Mouse (Mus musculus): ENCODE data around the gene Prkca. TPM values are rescaled to one million over a fixed set of nuclear protein-coding genes. Genes with fewer than 3 reads are reported as not detected.
A peak's percentile ranks its signal among the peaks of the same experiment; 100 is the strongest.

Prkca gene
- polyA plus RNA-seq, 1 experiment = 2.8 TPM

DNA sequence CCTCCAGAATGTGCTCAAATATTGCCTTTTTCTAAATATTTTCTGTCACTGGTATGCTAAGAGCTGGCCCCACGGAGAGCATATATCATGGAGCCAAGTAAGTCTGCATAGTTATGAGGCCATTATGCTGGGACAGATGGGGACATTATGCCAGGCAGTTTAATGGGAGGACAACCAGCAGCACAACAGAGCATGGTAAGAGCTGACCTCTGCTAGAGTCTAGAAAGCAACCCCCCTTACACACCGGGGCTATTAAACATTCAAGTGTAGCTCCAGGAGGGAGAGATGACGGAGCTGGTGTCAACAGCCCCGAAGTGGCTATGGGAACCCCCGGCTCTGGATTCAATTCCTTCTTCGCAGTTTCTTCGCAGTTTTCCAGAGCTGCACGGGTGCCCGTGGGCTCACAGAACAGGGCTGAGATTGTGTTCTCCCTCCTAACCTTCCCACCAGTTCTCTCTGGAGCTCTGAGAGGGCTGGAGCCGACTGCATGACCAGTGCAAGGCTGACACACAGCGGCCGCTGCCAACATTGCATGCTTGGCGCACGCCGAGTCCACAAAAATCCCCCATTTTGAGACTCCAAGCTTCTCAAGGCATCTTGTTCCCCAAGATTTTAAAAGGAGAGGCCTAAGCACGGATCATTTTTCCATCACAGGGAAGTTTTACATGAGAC lies 361.4 kb downstream of the Prkca start:
- Histone ChIP-seq H3K27me3 (ENCODE audit: control insufficient read depth, insufficient read depth, low read length, poor library complexity, severe bottlenecking) (no peaks in the 10 kb centered on the region), H3K27ac (ENCODE audit: insufficient read depth, low read length) (no peak overlapping the region), H3K9ac (ENCODE audit: low read depth, poor library complexity, severe bottlenecking) (no peak overlapping the region), H3K4me1 (ENCODE audit: control insufficient read depth, insufficient read depth, low read length) (no peaks in the 10 kb centered on the region), H3K4me3 (ENCODE audit: low read depth, low read length) (no peak overlapping the region), H3K9me3 (replicated peaks; ENCODE audit: control insufficient read depth, insufficient read depth, low read length, poor library complexity, severe bottlenecking) (no peaks in the 10 kb centered on the region), H3K36me3 (ENCODE audit: control insufficient read depth, insufficient read depth, low read length, poor library complexity, severe bottlenecking) (no peaks in the 10 kb centered on the region)
- TF ChIP-seq CTCF (IDR thresholded peaks at IDR 0.05; ENCODE audit: low read depth, low read length) (peak; percentile 83), EP300 (IDR thresholded peaks at IDR 0.05; ENCODE audit: insufficient read depth, low read depth, low read length) (no peak)

GRCm38 (mm10) chr11:107979497-107980174 lies 364.1 kb downstream of the Prkca start:
- Histone ChIP-seq H3K27ac (ENCODE audit: insufficient read depth, low read length) (no peak overlapping the region), H3K4me3 (ENCODE audit: low read depth, low read length) (no peak overlapping the region), H3K36me3 (ENCODE audit: control insufficient read depth, insufficient read depth, low read length, poor library complexity, severe bottlenecking) (no peaks in the 10 kb centered on the region), H3K9me3 (replicated peaks; ENCODE audit: control insufficient read depth, insufficient read depth, low read length, poor library complexity, severe bottlenecking) (no peaks in the 10 kb centered on the region), H3K27me3 (ENCODE audit: control insufficient read depth, insufficient read depth, low read length, poor library complexity, severe bottlenecking) (no peaks in the 10 kb centered on the region), H3K9ac (ENCODE audit: low read depth, poor library complexity, severe bottlenecking) (no peak overlapping the region), H3K4me1 (ENCODE audit: control insufficient read depth, insufficient read depth, low read length) (no peaks in the 10 kb centered on the region)
- TF ChIP-seq POLR2A (IDR thresholded peaks at IDR 0.05; ENCODE audit: insufficient read depth, low read length) (no peak), CTCF (IDR thresholded peaks at IDR 0.05; ENCODE audit: low read depth, low read length) (no peak), EP300 (IDR thresholded peaks at IDR 0.05; ENCODE audit: insufficient read depth, low read depth, low read length) (no peak)

- Histone ChIP-seq H3K27me3 (ENCODE audit: control insufficient read depth, insufficient read depth, low read length, poor library complexity, severe bottlenecking) (no peaks in the 10 kb centered on the region), H3K36me3 (ENCODE audit: control insufficient read depth, insufficient read depth, low read length, poor library complexity, severe bottlenecking) (no peaks in the 10 kb centered on the region), H3K27ac (ENCODE audit: insufficient read depth, low read length) (no peak overlapping the region), H3K4me3 (ENCODE audit: low read depth, low read length) (no peak overlapping the region), H3K9me3 (replicated peaks; ENCODE audit: control insufficient read depth, insufficient read depth, low read length, poor library complexity, severe bottlenecking) (no peaks in the 10 kb centered on the region), H3K4me1 (ENCODE audit: control insufficient read depth, insufficient read depth, low read length) (no peaks in the 10 kb centered on the region), H3K9ac (ENCODE audit: low read depth, poor library complexity, severe bottlenecking) (no peak overlapping the region)
- no peak for TF ChIP-seq CTCF (IDR thresholded peaks at IDR 0.05; ENCODE audit: low read depth, low read length)
- TF ChIP-seq POLR2A (IDR thresholded peaks at IDR 0.05; ENCODE audit: insufficient read depth, low read length) = no peak
- TF ChIP-seq EP300 (IDR thresholded peaks at IDR 0.05; ENCODE audit: insufficient read depth, low read depth, low read length) = no peak
These were observed 373.8 kb downstream of the Prkca start for GRCm38 (mm10) chr11:107969943-107970342.

DNA sequence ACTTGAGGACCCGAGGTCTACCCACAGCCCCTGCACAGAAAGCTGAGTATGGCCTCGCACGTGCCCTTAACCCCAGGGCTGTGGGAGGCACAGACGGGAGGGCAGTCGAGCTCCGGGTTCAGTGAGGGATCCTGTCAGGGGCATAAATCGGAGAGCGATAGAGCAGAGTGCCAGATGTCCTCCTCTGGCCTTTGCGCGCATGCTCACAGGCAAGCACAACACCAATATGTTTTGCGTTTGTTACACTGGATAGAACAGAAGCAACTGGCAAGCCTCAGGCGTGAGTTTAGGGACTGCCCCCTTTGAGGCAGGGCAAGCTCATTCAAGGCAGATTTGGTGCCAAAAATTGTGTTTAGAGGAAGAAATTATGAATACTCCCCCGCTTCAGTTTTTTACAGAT lies 375.6 kb downstream of the Prkca start:
- no peaks in the 10 kb centered on the region for H3K27me3 ChIP-seq (ENCODE audit: control insufficient read depth, insufficient read depth, low read length, poor library complexity, severe bottlenecking)

GRCm38 (mm10) chr11:107966229-107966628 lies 377.5 kb downstream of the Prkca start:
- no peaks in the 10 kb centered on the region for H3K4me1 ChIP-seq (ENCODE audit: control insufficient read depth, insufficient read depth, low read length)

More for the DNA sequence above, 375.6 kb downstream of the Prkca start:
- H3K36me3 ChIP-seq (ENCODE audit: control insufficient read depth, insufficient read depth, low read length, poor library complexity, severe bottlenecking) = no peaks in the 10 kb centered on the region
- H3K9me3 ChIP-seq (replicated peaks; ENCODE audit: control insufficient read depth, insufficient read depth, low read length, poor library complexity, severe bottlenecking) = no peaks in the 10 kb centered on the region
- no peak overlapping the region for H3K9ac ChIP-seq (ENCODE audit: low read depth, poor library complexity, severe bottlenecking)
- H3K27ac ChIP-seq (ENCODE audit: insufficient read depth, low read length) = no peak overlapping the region
- H3K4me1 ChIP-seq (ENCODE audit: control insufficient read depth, insufficient read depth, low read length) = no peaks in the 10 kb centered on the region
- H3K4me3 ChIP-seq (ENCODE audit: low read depth, low read length) = no peak overlapping the region
- TF ChIP-seq CTCF (IDR thresholded peaks at IDR 0.05; ENCODE audit: low read depth, low read length) (no peak), EP300 (IDR thresholded peaks at IDR 0.05; ENCODE audit: insufficient read depth, low read depth, low read length) (no peak), POLR2A (IDR thresholded peaks at IDR 0.05; ENCODE audit: insufficient read depth, low read length) (no peak)

DNA sequence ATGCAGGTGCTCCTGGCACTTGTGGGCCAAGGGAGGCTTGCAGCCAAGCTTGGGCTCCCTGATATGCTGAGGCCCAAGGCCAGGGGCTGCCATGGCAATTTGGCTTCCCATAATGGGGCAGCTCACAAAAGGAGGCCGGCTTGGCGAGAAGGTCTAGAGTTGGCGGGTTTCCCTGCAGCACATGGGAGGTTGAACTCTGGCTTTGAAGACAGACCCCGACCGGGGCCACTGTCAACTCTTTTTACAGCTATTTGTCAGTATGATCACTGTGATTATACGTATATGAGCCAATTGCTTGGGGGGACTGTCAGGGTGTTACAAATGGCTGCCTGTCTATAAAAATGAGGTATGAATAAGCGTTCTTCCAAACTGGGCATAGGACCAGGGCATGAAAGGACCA lies 378.3 kb downstream of the Prkca start:
- Histone ChIP-seq H3K9me3 (replicated peaks; ENCODE audit: control insufficient read depth, insufficient read depth, low read length, poor library complexity, severe bottlenecking) (no peaks in the 10 kb centered on the region), H3K27me3 (ENCODE audit: control insufficient read depth, insufficient read depth, low read length, poor library complexity, severe bottlenecking) (no peaks in the 10 kb centered on the region), H3K4me1 (ENCODE audit: control insufficient read depth, insufficient read depth, low read length) (no peaks in the 10 kb centered on the region), H3K4me3 (ENCODE audit: low read depth, low read length) (no peak overlapping the region), H3K9ac (ENCODE audit: low read depth, poor library complexity, severe bottlenecking) (no peak overlapping the region), H3K36me3 (ENCODE audit: control insufficient read depth, insufficient read depth, low read length, poor library complexity, severe bottlenecking) (no peaks in the 10 kb centered on the region), H3K27ac (ENCODE audit: insufficient read depth, low read length) (no peak overlapping the region)
- no peak for TF ChIP-seq POLR2A (IDR thresholded peaks at IDR 0.05; ENCODE audit: insufficient read depth, low read length)
- TF ChIP-seq EP300 (IDR thresholded peaks at IDR 0.05; ENCODE audit: insufficient read depth, low read depth, low read length) = no peak
- TF ChIP-seq CTCF (IDR thresholded peaks at IDR 0.05; ENCODE audit: low read depth, low read length) = no peak

More at GRCm38 (mm10) chr11:107966229-107966628, 377.5 kb downstream of the Prkca start:
- H3K27me3 ChIP-seq (ENCODE audit: control insufficient read depth, insufficient read depth, low read length, poor library complexity, severe bottlenecking) = no peaks in the 10 kb centered on the region
- no peaks in the 10 kb centered on the region for H3K36me3 ChIP-seq (ENCODE audit: control insufficient read depth, insufficient read depth, low read length, poor library complexity, severe bottlenecking)
- H3K9ac ChIP-seq (ENCODE audit: low read depth, poor library complexity, severe bottlenecking) = no peak overlapping the region
- H3K27ac ChIP-seq (ENCODE audit: insufficient read depth, low read length) = no peak overlapping the region
- H3K9me3 ChIP-seq (replicated peaks; ENCODE audit: control insufficient read depth, insufficient read depth, low read length, poor library complexity, severe bottlenecking) = no peaks in the 10 kb centered on the region
- H3K4me3 ChIP-seq (ENCODE audit: low read depth, low read length) = no peak overlapping the region
- TF ChIP-seq EP300 (IDR thresholded peaks at IDR 0.05; ENCODE audit: insufficient read depth, low read depth, low read length) = no peak
- no peak for TF ChIP-seq CTCF (IDR thresholded peaks at IDR 0.05; ENCODE audit: low read depth, low read length)
- no peak for TF ChIP-seq POLR2A (IDR thresholded peaks at IDR 0.05; ENCODE audit: insufficient read depth, low read length)
